Mouse (Mus musculus): ENCODE results near the gene Unc119b. TPM values are rescaled to one million over a fixed set of nuclear protein-coding genes. Genes with fewer than 3 reads are reported as not detected.
"Not testable (repeated sequence)": the region's sequence is repeated elsewhere in the genome, so short reads cannot be mapped to it uniquely, and the experiment has no call there.

Gene Unc119b
- total RNA-seq, 2 experiments from 2014 or later = 38.9 to 45.3 TPM

- peak; percentile 99 for DNase-seq
These were observed 23.5 kb upstream of the Unc119b start, which contains the start of gene Mlec for GRCm38 (mm10) chr5:115158040-115158983. TSS of gene Mlec (minus strand) at chr5:115158179.

GRCm38 (mm10) chr5:115156933-115157589, 22.3 kb upstream of the Unc119b start:
- DNase-seq = no peak

- no peak for DNase-seq
These were observed 21.6 kb upstream of the Unc119b start for GRCm38 (mm10) chr5:115156401-115156800.

DNA sequence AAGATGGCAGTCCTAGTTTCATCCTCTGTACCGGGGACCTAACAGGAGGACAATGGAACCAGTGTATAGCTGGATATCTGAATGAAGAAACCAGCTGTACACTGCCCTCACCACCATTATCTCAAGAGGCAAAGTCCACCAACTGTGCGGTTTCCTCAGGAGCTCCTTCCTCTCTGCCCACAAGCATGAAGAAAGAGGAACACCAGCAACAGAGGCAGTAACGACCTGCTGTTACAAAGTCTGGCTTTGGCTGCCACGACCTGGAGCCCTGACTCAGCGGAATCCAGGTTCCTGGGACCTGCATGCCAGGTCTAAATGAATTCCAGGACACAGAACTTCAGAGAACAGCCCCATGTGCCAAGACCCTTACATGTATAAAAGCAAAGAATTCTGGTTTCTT, 21.1 kb upstream of the Unc119b start:
- peak in 1 of 2 experiments; percentile 36 for DNase-seq

- DNase-seq = no peak
These were observed 20.4 kb upstream of the Unc119b start for GRCm38 (mm10) chr5:115155156-115155631.

- DNase-seq = no peak
These were observed 17.6 kb upstream of the Unc119b start for GRCm38 (mm10) chr5:115152132-115152956.

GRCm38 (mm10) chr5:115151457-115151856, 16.7 kb upstream of the Unc119b start:
- no peak for DNase-seq

DNA sequence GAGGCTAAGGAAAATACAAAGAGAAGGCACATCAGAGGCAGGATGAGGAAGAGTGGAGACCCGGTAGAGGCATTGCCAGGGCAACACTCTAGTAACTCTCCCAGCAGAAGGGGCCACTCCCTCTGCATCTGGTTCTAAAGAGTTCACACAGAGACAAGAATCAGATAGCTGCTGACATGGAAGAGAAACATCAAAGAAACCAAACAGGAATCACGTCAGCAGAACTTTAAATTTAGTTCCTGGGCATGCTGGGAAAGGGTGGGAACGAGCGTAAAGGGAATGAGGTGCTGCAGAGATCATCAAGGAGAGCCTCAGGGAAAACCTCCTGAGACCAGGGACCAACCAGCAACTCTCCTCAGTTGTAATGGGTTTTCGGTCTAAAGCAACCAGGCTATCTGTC, 16.2 kb upstream of the Unc119b start:
- no peak for DNase-seq

DNA sequence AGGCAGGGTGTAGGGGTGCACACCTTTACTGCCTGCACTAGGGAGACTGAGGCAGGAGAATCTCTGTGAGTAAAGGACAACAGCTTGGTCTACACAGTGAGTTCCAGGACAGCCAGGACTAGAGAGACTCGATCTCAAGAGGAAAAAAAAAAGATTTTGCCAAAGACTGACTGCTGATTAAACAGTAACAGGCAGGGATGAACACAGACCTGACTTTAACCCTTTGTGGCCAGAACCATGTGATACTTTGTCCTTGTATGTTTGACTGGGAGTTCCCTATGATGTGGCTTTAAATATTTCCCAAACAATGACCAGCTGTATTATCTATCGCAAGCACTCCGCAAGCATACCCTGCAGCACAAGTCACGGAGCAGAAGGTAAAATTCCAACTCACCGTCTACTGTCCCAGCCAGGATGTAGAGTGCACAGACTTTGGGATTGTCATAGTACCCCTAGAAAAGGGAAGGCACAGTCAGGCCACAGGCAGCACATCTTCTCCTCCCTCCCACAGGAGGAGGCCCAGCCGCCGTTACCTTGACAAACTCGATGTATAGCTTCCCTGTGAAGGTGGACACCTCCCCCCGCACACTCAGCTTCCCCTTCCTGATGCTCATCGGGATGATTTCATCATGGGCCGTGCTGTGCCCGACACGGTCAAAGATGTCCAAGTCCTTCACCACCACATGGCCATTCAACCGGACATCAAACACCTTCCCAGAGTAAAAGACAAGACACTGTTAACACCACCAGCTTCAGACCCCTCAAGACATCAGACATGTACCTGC, 15.1 kb upstream of the Unc119b start:
- DNase-seq = no peak

DNA sequence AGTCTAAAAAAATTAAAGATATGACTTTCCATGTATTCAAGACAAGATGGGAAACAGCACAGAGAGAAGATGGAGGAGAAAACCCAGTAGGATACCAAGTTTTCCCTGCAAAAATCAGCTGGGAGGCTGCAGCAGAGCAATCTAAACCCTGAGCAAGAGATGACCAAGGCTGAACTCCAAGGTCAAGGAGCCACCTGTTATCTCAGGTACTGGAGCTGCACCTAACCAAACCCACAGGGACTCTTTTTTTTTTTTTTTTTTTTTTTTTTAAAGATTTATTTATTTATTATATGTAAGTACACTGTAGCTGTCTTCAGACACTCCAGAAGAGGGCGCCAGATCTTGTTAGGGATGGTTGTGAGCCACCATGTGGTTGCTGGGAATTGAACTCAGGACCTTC, 14.1 kb upstream of the Unc119b start:
- DNase-seq = not testable (repeated sequence)

DNA sequence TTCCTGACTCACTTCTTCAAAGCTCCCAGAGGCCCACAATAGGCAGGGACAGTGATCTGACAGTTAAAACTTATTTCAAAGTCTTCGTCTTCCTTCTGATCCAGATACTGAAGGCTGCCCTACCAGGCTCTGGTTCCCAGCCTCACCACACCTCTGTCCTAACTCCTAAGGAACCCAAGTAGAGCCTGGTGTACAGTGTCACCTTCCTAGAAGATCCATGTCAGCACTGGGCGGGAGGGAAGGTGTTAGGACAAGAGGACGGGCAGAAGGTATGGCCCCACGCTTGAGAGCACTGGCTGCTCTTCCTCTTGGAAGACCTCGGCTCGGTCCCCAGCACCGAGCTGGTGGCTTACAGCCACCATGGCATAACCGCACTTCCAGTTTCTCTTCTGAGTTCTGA, 13.6 kb upstream of the Unc119b start:
- DNase-seq = no peak

DNA sequence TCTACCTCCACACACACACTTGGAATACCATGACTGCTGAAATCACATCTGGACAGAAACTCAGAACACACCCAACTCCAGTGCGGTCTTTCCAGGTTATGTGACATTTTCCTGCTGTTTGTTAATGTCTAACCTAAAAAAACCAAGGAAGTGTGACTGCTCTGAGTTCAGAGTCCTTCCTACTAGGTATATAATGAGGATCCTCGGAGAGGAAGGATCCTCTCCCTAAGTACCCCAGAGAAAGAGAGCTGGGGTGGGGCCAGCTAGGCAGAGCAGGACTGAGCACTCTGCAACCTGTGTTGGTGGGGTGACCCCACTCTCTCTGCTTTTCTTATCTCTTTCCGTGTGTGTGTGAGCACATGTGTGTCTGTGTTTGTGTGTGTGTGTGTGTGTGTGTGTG, 12.6 kb upstream of the Unc119b start:
- no peak for DNase-seq

- no peak for DNase-seq
These were observed 12.0 kb upstream of the Unc119b start for GRCm38 (mm10) chr5:115146747-115147130.

- no peak for DNase-seq
These were observed 11.4 kb upstream of the Unc119b start for GRCm38 (mm10) chr5:115145976-115146746.

- no peak for DNase-seq
These were observed 10.6 kb upstream of the Unc119b start for GRCm38 (mm10) chr5:115145253-115145968.

DNA sequence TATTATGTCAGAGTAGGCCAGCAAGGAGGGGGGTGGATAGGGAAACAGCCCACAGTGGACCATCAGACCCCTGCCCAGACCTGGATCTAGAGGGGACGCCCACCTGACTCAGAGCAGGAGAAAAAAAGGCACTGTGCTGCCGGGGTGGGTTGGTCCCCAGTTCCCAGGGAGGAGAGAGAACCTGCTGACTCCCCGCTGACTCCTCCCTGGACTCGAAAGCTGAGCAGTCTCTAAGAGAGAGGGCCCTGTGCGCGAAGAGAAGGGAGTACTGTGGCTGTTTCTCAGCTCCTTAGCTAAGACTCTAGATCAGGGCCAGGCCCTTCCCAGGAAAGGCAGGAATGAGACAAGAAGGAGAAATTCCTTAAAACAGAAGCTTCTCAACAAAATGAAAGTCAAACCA, 9.7 kb upstream of the Unc119b start:
- no peak for DNase-seq

GRCm38 (mm10) chr5:115143552-115143951, 8.8 kb upstream of the Unc119b start:
- no peak for DNase-seq

DNA sequence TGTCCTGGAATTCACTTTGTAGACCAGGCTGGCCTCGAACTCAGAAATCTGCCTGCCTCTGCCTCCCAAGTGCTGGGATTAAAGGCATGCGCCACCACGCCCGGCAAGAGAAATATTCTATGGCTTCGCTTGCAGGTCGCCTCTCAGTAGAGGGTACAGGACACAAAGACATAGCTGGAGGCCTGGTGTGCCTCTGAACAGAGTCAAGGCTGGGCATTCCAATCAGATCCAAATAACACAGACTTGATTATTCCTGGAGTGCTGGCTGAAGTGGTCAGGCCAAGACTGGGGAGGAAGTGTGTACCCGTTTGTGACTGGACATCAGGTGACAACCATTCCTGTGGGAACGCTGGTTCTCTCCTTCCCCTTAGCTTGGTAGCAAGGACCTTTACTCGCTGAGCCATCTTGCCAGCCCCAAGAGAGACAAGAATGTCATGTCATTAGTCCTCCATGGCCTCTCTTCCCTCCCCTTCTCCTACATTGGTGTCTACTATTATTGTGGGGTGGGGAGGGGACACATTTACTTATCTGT, 7.5 kb upstream of the Unc119b start:
- DNase-seq = no peak

DNA sequence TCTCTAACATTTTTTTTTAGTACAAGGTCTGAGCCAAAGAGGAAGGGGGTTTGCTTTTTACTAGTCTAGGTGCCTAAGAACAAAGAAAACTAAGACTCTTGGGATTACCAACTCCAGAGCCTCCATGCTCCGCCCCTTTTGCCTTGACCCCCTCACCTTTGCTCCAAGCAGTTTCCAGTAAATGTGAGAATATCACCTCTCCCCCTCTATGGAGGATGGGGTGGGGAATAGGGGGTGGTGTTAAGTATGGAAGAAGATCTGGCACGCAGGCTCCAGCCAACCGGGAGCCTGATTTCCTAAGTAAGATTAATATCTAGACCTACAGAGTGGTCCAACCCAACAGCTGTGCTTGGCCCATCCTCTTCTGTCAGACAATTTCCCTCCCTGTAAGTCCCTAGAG, 6.0 kb upstream of the Unc119b start:
- no peak for DNase-seq

DNA sequence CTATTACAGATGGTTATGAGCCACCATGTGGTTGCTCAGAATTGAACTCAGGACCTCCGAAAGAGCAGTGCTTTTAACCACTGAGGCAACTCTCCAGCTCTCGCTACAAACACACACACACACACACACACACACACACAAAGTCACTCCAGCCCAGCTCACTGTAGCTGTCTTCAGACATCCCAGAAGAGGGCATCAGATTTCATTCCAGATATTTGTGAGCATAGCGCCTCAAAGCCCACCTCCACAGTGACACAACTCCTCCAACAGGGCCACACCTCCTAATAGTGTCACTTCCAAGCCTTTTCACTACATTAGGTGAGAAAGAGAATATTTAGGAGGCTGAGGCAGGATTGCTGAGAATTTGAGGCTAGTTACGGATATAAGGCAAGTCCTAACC, 4.3 kb upstream of the Unc119b start:
- DNase-seq = no peak

All from adrenal gland, postnatal 36 days (tissue).